Mouse (Mus musculus) bone marrow macrophage, adult 2 months (primary cell): ENCODE data around the gene Meltf.

Experiments used
- CTCF ChIP-seq: IDR thresholded peaks from 2 replicates; pipeline ENCODE4 v1.5.1; 2012; ENCODE audit warnings: low read depth, mild to moderate bottlenecking, low read length, moderate library complexity
- POLR2A ChIP-seq: IDR thresholded peaks from 2 replicates; pipeline ENCODE4 v1.6.1; 2012; ENCODE audit warnings: mild to moderate bottlenecking, low read depth, low read length, borderline replicate concordance

DNA sequence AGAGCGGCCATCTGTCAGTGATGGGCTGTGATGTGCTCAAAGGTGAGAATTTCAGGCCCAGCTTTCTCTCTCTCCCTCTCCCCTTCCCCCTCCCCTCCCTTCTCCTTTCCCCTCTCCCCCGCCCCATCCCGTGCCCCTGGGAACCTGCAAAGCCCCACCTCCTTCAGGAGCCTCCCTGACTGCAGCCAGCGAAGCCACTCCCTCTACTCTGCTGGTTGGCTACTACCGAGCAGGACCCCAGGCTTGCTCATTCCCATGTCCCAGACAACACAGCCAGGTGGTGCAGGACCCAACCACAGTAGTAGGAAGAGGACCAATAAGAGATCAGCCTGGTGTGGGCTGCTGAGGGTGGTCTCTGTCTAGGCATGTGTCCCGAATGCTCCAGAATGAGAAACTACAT lies 5.3 kb downstream of the Meltf start:
- no peak for TF ChIP-seq CTCF
- no peak for TF ChIP-seq POLR2A
